Mouse (Mus musculus) lung, postnatal 0 days (tissue): Measurements from ENCODE around the gene Gnptab.

ENCODE experiments used
- CTCF ChIP-seq: IDR thresholded peaks from 2 replicates; pipeline ENCODE4 v1.5.1; 2016; ENCODE audit warnings: antibody characterized with exemption, mild to moderate bottlenecking
- EP300 ChIP-seq: IDR thresholded peaks from 2 replicates; pipeline ENCODE4 v1.6.1; 2016; ENCODE audit warnings: antibody characterized with exemption, mild to moderate bottlenecking, control low read depth

DNA sequence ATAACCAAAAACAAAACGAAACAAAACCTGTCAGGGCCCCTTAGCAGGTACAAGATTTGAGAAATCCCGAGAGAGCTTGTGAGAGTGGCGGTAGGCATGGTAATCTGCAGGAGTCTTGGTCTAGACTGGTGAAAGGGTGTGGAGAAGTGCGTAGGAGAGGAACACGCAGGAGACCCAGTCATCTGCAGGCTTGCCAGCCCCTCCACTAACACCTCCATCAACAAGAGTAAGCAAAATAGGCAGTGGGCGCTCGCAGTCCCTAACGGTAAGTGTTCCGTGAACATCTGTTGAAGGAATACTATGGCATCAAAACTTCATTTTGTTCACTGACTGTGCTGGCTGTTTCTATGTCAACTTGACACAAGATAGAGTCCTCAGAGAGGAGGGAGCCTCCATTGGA is 12.6 kb downstream of the Gnptab start:
- TF ChIP-seq CTCF (no peak), EP300 (no peak)
